Mouse (Mus musculus): ENCODE measurements around the gene Ace3. TPM values are rescaled to one million over a fixed set of nuclear protein-coding genes. Genes with fewer than 3 reads are reported as not detected.

Gene Ace3
- polyA plus RNA-seq, 1 experiment from 2014 or later: not detected

GRCm38 (mm10) chr11:106001718-106002117, 7.2 kb downstream of the Ace3 start:
- Histone ChIP-seq H3K9me3 (ENCODE audit: control insufficient read depth, low read length) (no peaks in the 10 kb centered on the region), H3K9ac (ENCODE audit: low read length) (no peak overlapping the region), H3K4me2 (no peak overlapping the region), H3K4me1 (ENCODE audit: control insufficient read depth, insufficient read depth, low read length) (no peaks in the 10 kb centered on the region), H3K4me3 (ENCODE audit: low read depth, low read length) (no peak overlapping the region), H3K27ac (ENCODE audit: low read depth, low read length) (no peak overlapping the region), H3K36me3 (ENCODE audit: control insufficient read depth, insufficient read depth, low read length) (no peaks in the 10 kb centered on the region), H3K27me3 (ENCODE audit: control insufficient read depth, insufficient read depth, low read length) (no peaks in the 10 kb centered on the region)
- ATAC-seq (ENCODE audit: low FRiP score): no peak
- 50% methylated on average over 4 of the region's 4 CpGs for WGBS
- no peak for DNase-seq (ENCODE audit: low spot score, missing footprints)

- Histone ChIP-seq H3K9me3 (ENCODE audit: control insufficient read depth, low read length) (no peaks in the 10 kb centered on the region), H3K4me2 (no peak overlapping the region), H3K27ac (ENCODE audit: low read depth, low read length) (no peak overlapping the region), H3K9ac (ENCODE audit: low read length) (no peak overlapping the region), H3K4me1 (ENCODE audit: control insufficient read depth, insufficient read depth, low read length) (peaks cover 6% of the 10 kb centered on the region), H3K4me3 (ENCODE audit: low read depth, low read length) (no peak overlapping the region), H3K36me3 (ENCODE audit: control insufficient read depth, insufficient read depth, low read length) (no peaks in the 10 kb centered on the region), H3K27me3 (ENCODE audit: control insufficient read depth, insufficient read depth, low read length) (no peaks in the 10 kb centered on the region)
- DNase-seq (ENCODE audit: low spot score, missing footprints) (peak; percentile 6), ATAC-seq (ENCODE audit: low FRiP score) (no peak)
- 71% methylated on average over 1 of the region's 1 CpGs for WGBS
Measured at GRCm38 (mm10) chr11:106004576-106004975, 10.1 kb downstream of the Ace3 start.

- no peak for ATAC-seq (ENCODE audit: low FRiP score)
- H3K36me3 ChIP-seq (ENCODE audit: control insufficient read depth, insufficient read depth, low read length): no peaks in the 10 kb centered on the region
- peaks cover 6% of the 10 kb centered on the region for H3K4me1 ChIP-seq (ENCODE audit: control insufficient read depth, insufficient read depth, low read length)
- no peak overlapping the region for H3K9ac ChIP-seq (ENCODE audit: low read length)
- H3K4me3 ChIP-seq (ENCODE audit: low read depth, low read length): no peak overlapping the region
- DNase-seq (ENCODE audit: low spot score, missing footprints): peak; percentile 8
- no peaks in the 10 kb centered on the region for H3K27me3 ChIP-seq (ENCODE audit: control insufficient read depth, insufficient read depth, low read length)
- 64% methylated on average over 5 of the region's 5 CpGs for WGBS
- no peak overlapping the region for H3K27ac ChIP-seq (ENCODE audit: low read depth, low read length)
- no peaks in the 10 kb centered on the region for H3K9me3 ChIP-seq (ENCODE audit: control insufficient read depth, low read length)
- H3K4me2 ChIP-seq: no peak overlapping the region
Measured at GRCm38 (mm10) chr11:106005970-106006369, 11.5 kb downstream of the Ace3 start.

- WGBS: under 1% methylated on average over 25 of the region's 25 CpGs
- Histone ChIP-seq H3K4me2 (peak within 1 kb of the TSS; percentile 28), H3K4me1 (ENCODE audit: control insufficient read depth, insufficient read depth, low read length) (peaks cover 6% of the 10 kb centered on the region), H3K36me3 (ENCODE audit: control insufficient read depth, insufficient read depth, low read length) (no peaks in the 10 kb centered on the region), H3K27ac (ENCODE audit: low read depth, low read length) (no peak within 1 kb of the TSS), H3K9me3 (ENCODE audit: control insufficient read depth, low read length) (no peaks in the 10 kb centered on the region), H3K27me3 (ENCODE audit: control insufficient read depth, insufficient read depth, low read length) (no peaks in the 10 kb centered on the region), H3K4me3 (ENCODE audit: low read depth, low read length) (no peak within 1 kb of the TSS), H3K9ac (ENCODE audit: low read length) (no peak within 1 kb of the TSS)
- ATAC-seq (ENCODE audit: low FRiP score): no peak
- DNase-seq (ENCODE audit: low spot score, missing footprints): peak; percentile 95
Measured at GRCm38 (mm10) chr11:106007821-106008220, 13.3 kb downstream of the Ace3 start, which contains the start of gene Kcnh6. Gene Kcnh6 (plus strand): TSS chr11:106008124.

GRCm38 (mm10) chr11:106012711-106013110, 18.2 kb downstream of the Ace3 start:
- Histone ChIP-seq H3K36me3 (ENCODE audit: control insufficient read depth, insufficient read depth, low read length) (no peaks in the 10 kb centered on the region), H3K4me3 (ENCODE audit: low read depth, low read length) (no peak overlapping the region), H3K9me3 (ENCODE audit: control insufficient read depth, low read length) (no peaks in the 10 kb centered on the region), H3K4me2 (no peak overlapping the region), H3K9ac (ENCODE audit: low read length) (no peak overlapping the region), H3K27ac (ENCODE audit: low read depth, low read length) (no peak overlapping the region), H3K4me1 (ENCODE audit: control insufficient read depth, insufficient read depth, low read length) (peaks cover 6% of the 10 kb centered on the region), H3K27me3 (ENCODE audit: control insufficient read depth, insufficient read depth, low read length) (no peaks in the 10 kb centered on the region)
- ATAC-seq (ENCODE audit: low FRiP score) (no peak), DNase-seq (ENCODE audit: low spot score, missing footprints) (no peak)
- 54% methylated on average over 7 of the region's 7 CpGs for whole genome bisulfite sequencing

- H3K27me3 ChIP-seq (ENCODE audit: control insufficient read depth, insufficient read depth, low read length): no peaks in the 10 kb centered on the region
- no peaks in the 10 kb centered on the region for H3K9me3 ChIP-seq (ENCODE audit: control insufficient read depth, low read length)
- no peak overlapping the region for H3K9ac ChIP-seq (ENCODE audit: low read length)
- DNase-seq (ENCODE audit: low spot score, missing footprints) (no peak), ATAC-seq (ENCODE audit: low FRiP score) (no peak)
- no peak overlapping the region for H3K4me3 ChIP-seq (ENCODE audit: low read depth, low read length)
- H3K27ac ChIP-seq (ENCODE audit: low read depth, low read length): no peak overlapping the region
- no peak overlapping the region for H3K4me2 ChIP-seq
- no peaks in the 10 kb centered on the region for H3K36me3 ChIP-seq (ENCODE audit: control insufficient read depth, insufficient read depth, low read length)
- 73% methylated on average over 11 of the region's 11 CpGs for WGBS
- 0 out of 2 replicates have a peak, but pooled peaks cover 2% of the 10 kb centered on the region for H3K4me1 ChIP-seq (ENCODE audit: control insufficient read depth, insufficient read depth, low read length)
Measured at GRCm38 (mm10) chr11:106013556-106014225, 19.2 kb downstream of the Ace3 start.

- Histone ChIP-seq H3K9ac (ENCODE audit: low read length) (no peak overlapping the region), H3K4me3 (ENCODE audit: low read depth, low read length) (no peak overlapping the region), H3K36me3 (ENCODE audit: control insufficient read depth, insufficient read depth, low read length) (no peaks in the 10 kb centered on the region), H3K27ac (ENCODE audit: low read depth, low read length) (no peak overlapping the region), H3K27me3 (ENCODE audit: control insufficient read depth, insufficient read depth, low read length) (0 out of 2 replicates have a peak, but pooled peaks cover 6% of the 10 kb centered on the region), H3K4me1 (ENCODE audit: control insufficient read depth, insufficient read depth, low read length) (0 out of 2 replicates have a peak, but pooled peaks cover 5% of the 10 kb centered on the region), H3K9me3 (ENCODE audit: control insufficient read depth, low read length) (no peaks in the 10 kb centered on the region), H3K4me2 (no peak overlapping the region)
- DNase-seq (ENCODE audit: low spot score, missing footprints) (no peak), ATAC-seq (ENCODE audit: low FRiP score) (no peak)
- WGBS: 87% methylated on average over 5 of the region's 5 CpGs
Measured at GRCm38 (mm10) chr11:106016440-106016839, 22.0 kb downstream of the Ace3 start.

GRCm38 (mm10) chr11:106020051-106020763, 25.7 kb downstream of the Ace3 start:
- WGBS: under 1% methylated on average over 50 of the region's 50 CpGs

GRCm38 (mm10) chr11:106025774-106026173, 31.3 kb downstream of the Ace3 start:
- DNase-seq (ENCODE audit: low spot score, missing footprints): no peak

More at GRCm38 (mm10) chr11:106020051-106020763, 25.7 kb downstream of the Ace3 start:
- H3K4me1 ChIP-seq (ENCODE audit: control insufficient read depth, insufficient read depth, low read length): 0 out of 2 replicates have a peak, but pooled peaks cover 5% of the 10 kb centered on the region
- H3K9me3 ChIP-seq (ENCODE audit: control insufficient read depth, low read length): no peaks in the 10 kb centered on the region
- ATAC-seq (ENCODE audit: low FRiP score) (peak; percentile 65; the same call in 1 of the 2 replicates), DNase-seq (ENCODE audit: low spot score, missing footprints) (peak; percentile 94)
- no peaks in the 10 kb centered on the region for H3K36me3 ChIP-seq (ENCODE audit: control insufficient read depth, insufficient read depth, low read length)
- H3K4me3 ChIP-seq (ENCODE audit: low read depth, low read length): peak overlapping the region; percentile 33
- peak overlapping the region; percentile 66 for H3K4me2 ChIP-seq
- H3K9ac ChIP-seq (ENCODE audit: low read length): peak overlapping the region; percentile 29
- 0 out of 2 replicates have a peak, but pooled peaks cover 6% of the 10 kb centered on the region for H3K27me3 ChIP-seq (ENCODE audit: control insufficient read depth, insufficient read depth, low read length)
- no peak overlapping the region for H3K27ac ChIP-seq (ENCODE audit: low read depth, low read length)

More at GRCm38 (mm10) chr11:106025774-106026173, 31.3 kb downstream of the Ace3 start:
- ATAC-seq (ENCODE audit: low FRiP score): no peak
- Histone ChIP-seq H3K4me2 (no peak overlapping the region), H3K9me3 (ENCODE audit: control insufficient read depth, low read length) (no peaks in the 10 kb centered on the region), H3K4me1 (ENCODE audit: control insufficient read depth, insufficient read depth, low read length) (no peaks in the 10 kb centered on the region), H3K9ac (ENCODE audit: low read length) (no peak overlapping the region), H3K27me3 (ENCODE audit: control insufficient read depth, insufficient read depth, low read length) (no peaks in the 10 kb centered on the region), H3K4me3 (ENCODE audit: low read depth, low read length) (no peak overlapping the region), H3K36me3 (ENCODE audit: control insufficient read depth, insufficient read depth, low read length) (no peaks in the 10 kb centered on the region), H3K27ac (ENCODE audit: low read depth, low read length) (no peak overlapping the region)
- 88% methylated on average over 3 of the region's 3 CpGs for WGBS
